Mouse (Mus musculus): ENCODE data around the gene Fam78a.

DNA sequence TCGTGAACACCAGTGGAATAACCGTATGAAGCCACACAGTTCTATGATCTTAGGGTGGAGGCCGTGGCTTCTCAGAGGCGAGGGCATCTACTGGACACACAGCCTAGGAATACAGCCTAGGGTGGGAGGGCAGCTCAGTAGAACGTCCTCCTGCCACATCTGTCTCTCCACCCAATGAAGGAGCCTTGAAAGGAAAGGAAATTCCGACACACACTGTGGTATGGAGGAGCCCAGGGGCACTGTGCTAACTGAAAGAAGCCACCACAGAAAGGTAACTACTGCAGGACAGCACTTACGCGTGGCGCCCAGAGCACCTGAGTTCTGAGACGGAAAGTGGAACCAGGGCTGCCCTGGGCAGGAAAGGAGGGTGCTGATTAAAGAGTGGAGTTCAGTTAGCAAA lies 13.9 kb downstream of the Fam78a start:
- TF ChIP-seq POLR2A (IDR thresholded peaks at IDR 0.05; ENCODE audit: low read depth, low read length) (no peak), CTCF (IDR thresholded peaks at IDR 0.05; ENCODE audit: extremely low read depth, insufficient read depth, insufficient read length, insufficient replicate concordance) (no peak)

Data from spleen, adult 2 months (tissue).